Mouse (Mus musculus): ENCODE measurements at regions not wholly inside any gene's neighbourhood (a gene's known extent, or its start where the extent isn't known, plus 50 kb on each side); places are given as distances from the start of the nearest gene placed in this dataset.

- no peak overlapping the region for H3K4me3 ChIP-seq (replicated peaks; ENCODE audit: low read length)
- no peak for DNase-seq (ENCODE audit: low spot score)
- no peak overlapping the region for H3K27ac ChIP-seq
- ATAC-seq (ENCODE audit: low FRiP score) = no peak
- no peaks in the 10 kb centered on the region for H3K9me3 ChIP-seq (ENCODE audit: control insufficient read depth, low read length)
- H3K4me1 ChIP-seq (replicated peaks; ENCODE audit: control insufficient read depth, insufficient read depth, low read length) = no peaks in the 10 kb centered on the region
- no peaks in the 10 kb centered on the region for H3K27me3 ChIP-seq (ENCODE audit: control insufficient read depth, insufficient read depth, low read length)
- H3K36me3 ChIP-seq (replicated peaks; ENCODE audit: control insufficient read depth, insufficient read depth) = no peaks in the 10 kb centered on the region
- H3K4me2 ChIP-seq (replicated peaks) = no peak overlapping the region
- no peak overlapping the region for H3K9ac ChIP-seq
- 81% methylated on average over 4 of the region's 4 CpGs for WGBS
Measured at GRCm38 (mm10) chr10:44665509-44666144, 137.3 kb upstream of the Prdm1 start.

DNA sequence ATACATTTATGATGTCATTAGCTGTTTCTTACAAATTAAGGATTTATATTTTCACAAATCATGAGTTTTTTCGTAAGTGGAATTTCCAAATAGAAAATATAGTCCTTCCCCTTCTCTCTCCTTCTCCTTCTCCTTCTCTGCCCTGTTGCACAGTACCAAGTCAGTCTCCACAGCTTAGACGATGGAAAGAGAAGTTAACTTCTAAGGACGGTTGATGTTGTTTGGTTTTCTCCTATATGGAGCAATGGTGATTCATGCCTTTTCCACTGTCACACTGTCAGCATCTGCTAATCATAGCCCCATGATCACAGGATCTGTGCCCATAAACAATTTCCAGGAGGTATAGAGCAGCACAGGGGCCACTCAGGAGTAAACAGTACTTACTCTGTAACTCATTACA, 131.2 kb upstream of the Prdm1 start:
- WGBS = 94% methylated on average over 3 of the region's 3 CpGs
- Histone ChIP-seq H3K27ac (no peak overlapping the region), H3K9ac (no peak overlapping the region), H3K9me3 (ENCODE audit: control insufficient read depth, low read length) (no peaks in the 10 kb centered on the region), H3K4me3 (replicated peaks; ENCODE audit: low read length) (no peak overlapping the region), H3K4me2 (replicated peaks) (no peak overlapping the region), H3K27me3 (ENCODE audit: control insufficient read depth, insufficient read depth, low read length) (no peaks in the 10 kb centered on the region), H3K36me3 (replicated peaks; ENCODE audit: control insufficient read depth, insufficient read depth) (no peaks in the 10 kb centered on the region), H3K4me1 (replicated peaks; ENCODE audit: control insufficient read depth, insufficient read depth, low read length) (no peaks in the 10 kb centered on the region)
- ATAC-seq (ENCODE audit: low FRiP score) (no peak), DNase-seq (ENCODE audit: low spot score) (no peak)

DNA sequence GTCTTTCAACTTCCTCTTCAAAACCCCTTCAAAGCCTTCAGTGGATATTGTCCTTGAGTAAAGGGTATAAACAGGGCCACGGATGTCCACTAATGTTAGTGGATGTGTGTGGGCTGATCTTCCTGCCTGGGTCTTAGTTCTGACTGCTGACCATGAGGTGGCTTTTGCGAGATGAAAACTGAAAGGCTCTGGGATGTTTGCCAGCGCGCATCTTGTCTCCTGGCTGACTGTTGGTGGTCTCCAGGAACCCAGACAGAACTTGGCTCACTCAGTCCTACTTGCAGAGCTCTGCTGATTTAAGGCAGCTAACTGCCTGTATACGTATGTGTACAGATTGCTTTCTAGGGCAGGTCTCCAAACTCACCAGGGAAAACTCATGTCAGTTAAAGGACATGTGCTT, 125.5 kb upstream of the Prdm1 start:
- no peak overlapping the region for H3K27ac ChIP-seq
- ATAC-seq (ENCODE audit: low FRiP score) (no peak), DNase-seq (ENCODE audit: low spot score) (no peak)
- H3K36me3 ChIP-seq (replicated peaks; ENCODE audit: control insufficient read depth, insufficient read depth) = no peaks in the 10 kb centered on the region
- H3K9me3 ChIP-seq (ENCODE audit: control insufficient read depth, low read length) = no peaks in the 10 kb centered on the region
- no peak overlapping the region for H3K4me3 ChIP-seq (replicated peaks; ENCODE audit: low read length)
- H3K4me1 ChIP-seq (replicated peaks; ENCODE audit: control insufficient read depth, insufficient read depth, low read length) = no peaks in the 10 kb centered on the region
- WGBS = 75% methylated on average over 5 of the region's 5 CpGs
- H3K9ac ChIP-seq = no peak overlapping the region
- H3K4me2 ChIP-seq (replicated peaks) = no peak overlapping the region
- H3K27me3 ChIP-seq (ENCODE audit: control insufficient read depth, insufficient read depth, low read length) = no peaks in the 10 kb centered on the region

GRCm38 (mm10) chr10:44647021-44647420, 118.7 kb upstream of the Prdm1 start:
- DNase-seq (ENCODE audit: low spot score) = no peak
- H3K4me2 ChIP-seq (replicated peaks) = no peak overlapping the region

DNA sequence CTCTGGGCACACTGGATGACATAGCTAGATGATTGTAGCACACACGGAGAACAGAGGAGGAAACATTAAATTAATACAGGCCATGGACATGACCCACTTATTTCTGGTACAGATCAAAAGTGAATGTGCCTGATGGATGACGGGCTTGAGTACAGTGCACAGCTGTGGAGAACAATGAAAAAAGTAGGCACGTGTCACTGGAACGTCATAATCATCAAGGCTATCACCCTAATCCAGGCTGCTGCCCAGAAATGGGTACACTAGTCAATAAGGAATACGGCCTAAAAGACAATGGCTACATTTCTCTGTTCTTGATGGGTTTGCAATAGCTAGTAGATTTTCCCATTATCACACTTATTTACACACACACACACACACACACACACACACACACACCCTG, 118.3 kb upstream of the Prdm1 start:
- H3K36me3 ChIP-seq (replicated peaks; ENCODE audit: control insufficient read depth, insufficient read depth) = no peaks in the 10 kb centered on the region
- DNase-seq (ENCODE audit: low spot score) (no peak), ATAC-seq (ENCODE audit: low FRiP score) (no peak)
- H3K9ac ChIP-seq = no peak overlapping the region
- no peak overlapping the region for H3K27ac ChIP-seq
- H3K9me3 ChIP-seq (ENCODE audit: control insufficient read depth, low read length) = no peaks in the 10 kb centered on the region
- 83% methylated on average over 5 of the region's 5 CpGs for WGBS
- no peaks in the 10 kb centered on the region for H3K4me1 ChIP-seq (replicated peaks; ENCODE audit: control insufficient read depth, insufficient read depth, low read length)
- no peak overlapping the region for H3K4me3 ChIP-seq (replicated peaks; ENCODE audit: low read length)
- H3K4me2 ChIP-seq (replicated peaks) = no peak overlapping the region
- H3K27me3 ChIP-seq (ENCODE audit: control insufficient read depth, insufficient read depth, low read length) = no peaks in the 10 kb centered on the region

More at GRCm38 (mm10) chr10:44647021-44647420, 118.7 kb upstream of the Prdm1 start:
- no peak overlapping the region for H3K9ac ChIP-seq
- WGBS = 65% methylated on average over 5 of the region's 5 CpGs
- H3K9me3 ChIP-seq (ENCODE audit: control insufficient read depth, low read length) = no peaks in the 10 kb centered on the region
- no peak overlapping the region for H3K4me3 ChIP-seq (replicated peaks; ENCODE audit: low read length)
- H3K27ac ChIP-seq = no peak overlapping the region
- no peaks in the 10 kb centered on the region for H3K36me3 ChIP-seq (replicated peaks; ENCODE audit: control insufficient read depth, insufficient read depth)
- no peaks in the 10 kb centered on the region for H3K4me1 ChIP-seq (replicated peaks; ENCODE audit: control insufficient read depth, insufficient read depth, low read length)
- ATAC-seq (ENCODE audit: low FRiP score) = no peak
- no peaks in the 10 kb centered on the region for H3K27me3 ChIP-seq (ENCODE audit: control insufficient read depth, insufficient read depth, low read length)

DNA sequence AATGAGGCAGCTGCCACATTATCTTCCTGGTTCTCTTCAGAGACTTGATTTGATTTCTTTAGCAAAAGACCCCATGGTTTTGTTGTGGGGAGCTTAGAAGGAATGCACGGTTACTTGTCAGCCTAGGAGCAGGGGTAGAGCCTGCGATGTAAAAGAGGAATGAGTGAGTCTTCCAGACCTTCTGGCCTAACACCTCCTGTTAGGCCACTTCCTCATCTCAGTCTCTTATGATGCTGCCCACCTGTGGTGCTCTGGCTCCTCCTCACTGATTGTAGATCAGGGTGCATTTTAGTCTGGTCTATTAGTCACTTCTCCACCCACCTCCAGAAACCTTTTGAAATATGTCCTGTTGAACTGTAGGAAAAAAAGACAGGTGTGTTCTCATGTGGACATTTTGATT, 113.3 kb upstream of the Prdm1 start:
- Histone ChIP-seq H3K36me3 (replicated peaks; ENCODE audit: control insufficient read depth, insufficient read depth) (no peaks in the 10 kb centered on the region), H3K27ac (no peak overlapping the region), H3K4me2 (replicated peaks) (no peak overlapping the region), H3K4me3 (replicated peaks; ENCODE audit: low read length) (no peak overlapping the region), H3K9me3 (ENCODE audit: control insufficient read depth, low read length) (no peaks in the 10 kb centered on the region), H3K27me3 (ENCODE audit: control insufficient read depth, insufficient read depth, low read length) (no peaks in the 10 kb centered on the region), H3K9ac (no peak overlapping the region), H3K4me1 (replicated peaks; ENCODE audit: control insufficient read depth, insufficient read depth, low read length) (no peaks in the 10 kb centered on the region)
- DNase-seq (ENCODE audit: low spot score) (no peak), ATAC-seq (ENCODE audit: low FRiP score) (no peak)
- WGBS = 100% methylated on average over 2 of the region's 2 CpGs

- no peak overlapping the region for H3K9ac ChIP-seq
- WGBS = 93% methylated on average over 8 of the region's 8 CpGs
- no peaks in the 10 kb centered on the region for H3K27me3 ChIP-seq (ENCODE audit: control insufficient read depth, insufficient read depth, low read length)
- no peaks in the 10 kb centered on the region for H3K9me3 ChIP-seq (ENCODE audit: control insufficient read depth, low read length)
- no peak overlapping the region for H3K4me3 ChIP-seq (replicated peaks; ENCODE audit: low read length)
- no peak overlapping the region for H3K27ac ChIP-seq
- no peak for ATAC-seq (ENCODE audit: low FRiP score)
- no peaks in the 10 kb centered on the region for H3K36me3 ChIP-seq (replicated peaks; ENCODE audit: control insufficient read depth, insufficient read depth)
- no peaks in the 10 kb centered on the region for H3K4me1 ChIP-seq (replicated peaks; ENCODE audit: control insufficient read depth, insufficient read depth, low read length)
- DNase-seq (ENCODE audit: low spot score) = no peak
- H3K4me2 ChIP-seq (replicated peaks) = no peak overlapping the region
Measured at GRCm38 (mm10) chr10:44640620-44641019, 112.3 kb upstream of the Prdm1 start.

DNA sequence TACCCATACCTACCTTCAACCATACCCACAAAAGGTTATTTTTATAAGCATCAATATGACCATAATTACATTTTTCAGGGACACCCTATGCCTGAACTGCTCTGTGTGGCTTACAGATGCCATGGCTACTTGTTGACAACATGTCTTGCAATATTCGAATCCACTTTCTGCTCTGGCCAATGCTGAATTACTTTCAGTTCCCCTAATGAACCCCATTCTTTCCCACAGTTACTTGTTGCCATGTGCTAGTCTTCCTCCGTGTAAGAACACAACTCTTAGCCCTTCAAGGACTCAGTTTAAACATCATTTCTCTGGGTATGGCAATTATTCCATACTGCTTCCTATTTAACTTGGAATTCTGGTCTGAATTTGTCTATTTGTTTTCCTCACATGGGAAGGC, 110.4 kb upstream of the Prdm1 start:
- ATAC-seq (ENCODE audit: low FRiP score) (no peak), DNase-seq (ENCODE audit: low spot score) (no peak)
- Histone ChIP-seq H3K4me2 (replicated peaks) (no peak overlapping the region), H3K36me3 (replicated peaks; ENCODE audit: control insufficient read depth, insufficient read depth) (no peaks in the 10 kb centered on the region), H3K4me1 (replicated peaks; ENCODE audit: control insufficient read depth, insufficient read depth, low read length) (no peaks in the 10 kb centered on the region), H3K27me3 (ENCODE audit: control insufficient read depth, insufficient read depth, low read length) (no peaks in the 10 kb centered on the region), H3K27ac (no peak overlapping the region), H3K9ac (no peak overlapping the region), H3K9me3 (ENCODE audit: control insufficient read depth, low read length) (no peaks in the 10 kb centered on the region), H3K4me3 (replicated peaks; ENCODE audit: low read length) (no peak overlapping the region)
- 83% methylated on average over 2 of the region's 2 CpGs for WGBS

DNA sequence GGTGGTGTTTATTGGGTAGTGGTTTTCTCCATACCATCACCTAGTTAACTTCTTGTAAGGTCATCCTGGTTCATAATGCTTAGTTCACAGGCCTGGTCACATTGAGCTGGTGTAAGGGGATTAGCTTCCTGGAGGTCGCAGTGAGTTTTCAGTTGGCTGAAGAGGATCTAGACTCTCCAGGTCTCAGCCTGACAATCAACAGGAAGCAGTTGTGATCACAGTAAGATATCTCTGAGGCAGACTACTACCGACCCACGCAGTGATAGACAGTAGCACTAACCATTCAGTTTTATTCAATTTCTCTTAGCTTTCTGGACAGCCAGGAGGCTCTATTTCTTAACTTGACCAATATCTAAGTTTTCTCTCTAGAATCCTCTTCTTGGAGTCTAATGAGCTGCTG, 108.5 kb upstream of the Prdm1 start:
- Histone ChIP-seq H3K9me3 (ENCODE audit: control insufficient read depth, low read length) (no peaks in the 10 kb centered on the region), H3K27me3 (ENCODE audit: control insufficient read depth, insufficient read depth, low read length) (no peaks in the 10 kb centered on the region), H3K4me3 (replicated peaks; ENCODE audit: low read length) (no peak overlapping the region), H3K4me1 (replicated peaks; ENCODE audit: control insufficient read depth, insufficient read depth, low read length) (no peaks in the 10 kb centered on the region), H3K27ac (no peak overlapping the region), H3K36me3 (replicated peaks; ENCODE audit: control insufficient read depth, insufficient read depth) (no peaks in the 10 kb centered on the region), H3K9ac (no peak overlapping the region), H3K4me2 (replicated peaks) (no peak overlapping the region)
- no peak for ATAC-seq (ENCODE audit: low FRiP score)
- WGBS = 88% methylated on average over 3 of the region's 3 CpGs
- no peak for DNase-seq (ENCODE audit: low spot score)

- no peak overlapping the region for H3K4me2 ChIP-seq (replicated peaks)
- no peaks in the 10 kb centered on the region for H3K36me3 ChIP-seq (replicated peaks; ENCODE audit: control insufficient read depth, insufficient read depth)
- no peak overlapping the region for H3K9ac ChIP-seq
- H3K4me1 ChIP-seq (replicated peaks; ENCODE audit: control insufficient read depth, insufficient read depth, low read length) = no peaks in the 10 kb centered on the region
- H3K27me3 ChIP-seq (ENCODE audit: control insufficient read depth, insufficient read depth, low read length) = no peaks in the 10 kb centered on the region
- no peak for ATAC-seq (ENCODE audit: low FRiP score)
- H3K9me3 ChIP-seq (ENCODE audit: control insufficient read depth, low read length) = no peaks in the 10 kb centered on the region
- no peak overlapping the region for H3K27ac ChIP-seq
- no peak for DNase-seq (ENCODE audit: low spot score)
- no peak overlapping the region for H3K4me3 ChIP-seq (replicated peaks; ENCODE audit: low read length)
Measured at GRCm38 (mm10) chr10:44636061-44636460, 107.8 kb upstream of the Prdm1 start.
